9 mouse cellular contexts compared by ENCODE assay signal in genomic region chr11:73235990-73236701, GRCm38 (mm10). TPM values are rescaled to one million over a fixed set of nuclear protein-coding genes. Genes with fewer than 3 reads are reported as not detected.
A peak's percentile ranks its signal among the peaks of the same experiment; 100 is the strongest.
DNase-seq lines count a peak whose midpoint lies in the region; ATAC-seq and TF ChIP-seq lines count a peak whose summit lies in the region.
"Had no signal": no experiment of that assay in that cellular context is flagged by ENCODE, and none has a peak within 500 bp of the region (broad histone marks: within the 10 kb centered on the region; RNA-seq: fewer than 3 reads in every experiment).

No protein-coding gene starts in this region.

- peak overlapping the region; percentile 70; the same call in 1 of the 2 replicates for H3K27ac ChIP-seq in kidney, postnatal 0 days
- H3K27ac ChIP-seq in stomach, embryonic 14.5 days (ENCODE audit: low read length), result peak overlapping the region; percentile 89
- no peak overlapping the region for H3K27ac ChIP-seq in midbrain, embryonic 13.5 days
- H3K27ac ChIP-seq: liver, embryonic 14.5 days had no signal

- no peak for TF ChIP-seq CTCF in kidney, postnatal 0 days (IDR thresholded peaks at IDR 0.05; ENCODE audit: low read depth)

- H3K9me3 ChIP-seq in kidney, postnatal 0 days (replicated peaks; ENCODE audit: low read length), result no peaks in the 10 kb centered on the region
- no peaks in the 10 kb centered on the region for H3K9me3 ChIP-seq in stomach, embryonic 14.5 days (ENCODE audit: control insufficient read depth, low read depth, low read length)
- H3K9me3 ChIP-seq in midbrain, embryonic 13.5 days, result no peaks in the 10 kb centered on the region

- no peaks in the 10 kb centered on the region for H3K36me3 ChIP-seq in kidney, postnatal 0 days (ENCODE audit: insufficient read depth, low read length)
- no peaks in the 10 kb centered on the region for H3K36me3 ChIP-seq in stomach, embryonic 14.5 days (ENCODE audit: control insufficient read depth, insufficient read depth, low read length)
- H3K36me3 ChIP-seq in midbrain, embryonic 13.5 days, result no peaks in the 10 kb centered on the region

- WGBS in kidney, postnatal 0 days, result 11% methylated on average over 5 of the region's 5 CpGs
- 19% methylated on average over 5 of the region's 5 CpGs for WGBS in stomach, embryonic 14.5 days
- WGBS in midbrain, embryonic 13.5 days, result 49% methylated on average over 5 of the region's 5 CpGs

- ATAC-seq in kidney, postnatal 0 days (replicated peaks; ENCODE audit: low FRiP score, low read depth), result no peak
- ATAC-seq in stomach, embryonic 14.5 days (ENCODE audit: insufficient number of reproducible peaks, insufficient read depth, low FRiP score, low read depth), result peak; percentile 57; the same call in 1 of the 2 replicates
- ATAC-seq in CD4-positive, CD25-positive, alpha-beta regulatory T cell, adult 4 months, result no peak
- no peak for ATAC-seq in midbrain, embryonic 13.5 days

- no peaks in the 10 kb centered on the region for H3K27me3 ChIP-seq in kidney, postnatal 0 days (ENCODE audit: insufficient read depth, low read length)
- no peaks in the 10 kb centered on the region for H3K27me3 ChIP-seq in stomach, embryonic 14.5 days (ENCODE audit: control insufficient read depth, insufficient read depth, low read length)
- no peaks in the 10 kb centered on the region for H3K27me3 ChIP-seq in midbrain, embryonic 13.5 days

- H3K4me1 ChIP-seq in kidney, postnatal 0 days (replicated peaks; ENCODE audit: insufficient read depth, low read length), result no peaks in the 10 kb centered on the region
- H3K4me1 ChIP-seq in stomach, embryonic 14.5 days (ENCODE audit: control insufficient read depth, insufficient read depth, low read length), result peaks cover 13% of the 10 kb centered on the region
- no peaks in the 10 kb centered on the region for H3K4me1 ChIP-seq in midbrain, embryonic 13.5 days (replicated peaks)

- DNase-seq in 3T3-L1 (ENCODE audit: low read depth, low spot score), result peak; percentile 79
- DNase-seq in adrenal gland, adult 8-10 months, result peak; percentile 14
- DNase-seq in heart, adult 18-20 months, result peak; percentile 84 to 91
- peak; percentile 81 for DNase-seq in kidney, postnatal 0 days (ENCODE audit: low spot score)
- no peak for DNase-seq in cerebellum, postnatal 4 days (ENCODE audit: low spot score in 2 of 2)

- H3K4me2 ChIP-seq in kidney, postnatal 0 days (ENCODE audit: low read length), result no peak overlapping the region
- no peak overlapping the region for H3K4me2 ChIP-seq in stomach, embryonic 14.5 days (replicated peaks; ENCODE audit: low read depth, low read length)
- no peak overlapping the region for H3K4me2 ChIP-seq in midbrain, embryonic 13.5 days (replicated peaks)

- H3K9ac ChIP-seq in kidney, postnatal 0 days (ENCODE audit: low read depth, low read length), result no peak overlapping the region
- no peak overlapping the region for H3K9ac ChIP-seq in stomach, embryonic 14.5 days (replicated peaks; ENCODE audit: low read depth, low read length)
- H3K9ac ChIP-seq in midbrain, embryonic 13.5 days (replicated peaks), result no peak overlapping the region
- H3K9ac ChIP-seq: liver, embryonic 14.5 days had no signal

- H3K4me3 ChIP-seq in kidney, postnatal 0 days (replicated peaks; ENCODE audit: low read depth, low read length), result no peak overlapping the region
- no peak overlapping the region for H3K4me3 ChIP-seq in stomach, embryonic 14.5 days (ENCODE audit: low read depth, low read length)
- H3K4me3 ChIP-seq in midbrain, embryonic 13.5 days (replicated peaks), result no peak overlapping the region

RNA-seq across cellular contexts. Expression of gene Trpv1, which starts 2.1 kb away (rescaled TPM):
- under 1 TPM in 2 of 4 experiments, not detected in 2; 0.20 to 0.81 TPM for total RNA-seq in adrenal gland, adult 8-10 months (2022)
- not detected for total RNA-seq in heart, adult 18-20 months (2021)
- not detected in 2 replicates for polyA plus RNA-seq in kidney, postnatal 0 days (2015; fragmentation: Nextera tagmentation; extraction: Ambion mirVana)
- polyA plus RNA-seq in stomach, embryonic 14.5 days (2014; fragmentation: Nextera tagmentation; extraction: Ambion mirVana), result 0.13 TPM in 1 of 2 replicates, not detected in the other
- not detected for polyA plus RNA-seq in CD4-positive, CD25-positive, alpha-beta regulatory T cell, adult 4 months (2017; shearing (Covaris generic))
- 0.18 and 0.22 TPM in 2 replicates for polyA plus RNA-seq in midbrain, embryonic 13.5 days (2015; fragmentation: Nextera tagmentation; extraction: Ambion mirVana)
- polyA plus RNA-seq: liver, embryonic 14.5 days had no signal

RNA-seq across cellular contexts. Expression of gene Trpv3, which starts 31.0 kb away (rescaled TPM):
- under 1 TPM; 0.08 to 0.15 (median 0.14) TPM for total RNA-seq in adrenal gland, adult 8-10 months (2022)
- total RNA-seq in heart, adult 18-20 months (2021), result not detected
- 0.16 and 0.19 TPM in 2 replicates for polyA plus RNA-seq in kidney, postnatal 0 days (2015; fragmentation: Nextera tagmentation; extraction: Ambion mirVana)
- 0.12 and 0.42 TPM in 2 replicates for polyA plus RNA-seq in stomach, embryonic 14.5 days (2014; fragmentation: Nextera tagmentation; extraction: Ambion mirVana)
- polyA plus RNA-seq in CD4-positive, CD25-positive, alpha-beta regulatory T cell, adult 4 months (2017; shearing (Covaris generic)), result under 1 TPM; 0.09 to 0.16 TPM
- not detected in 2 replicates for polyA plus RNA-seq in midbrain, embryonic 13.5 days (2015; fragmentation: Nextera tagmentation; extraction: Ambion mirVana)

RNA-seq across cellular contexts. Expression of gene Shpk, which starts 36.9 kb away (rescaled TPM):
- 10 to 100 TPM; 12.0 to 19.3 (median 14.2) TPM for total RNA-seq in adrenal gland, adult 8-10 months (2022)
- total RNA-seq in heart, adult 18-20 months (2021), result 1 to 10 TPM in 1 of 2 experiments, under 1 TPM in 1; 0.92 to 1.5 TPM
- polyA plus RNA-seq in kidney, postnatal 0 days (2015; fragmentation: Nextera tagmentation; extraction: Ambion mirVana), result 3.8 and 3.9 TPM in 2 replicates
- polyA plus RNA-seq in stomach, embryonic 14.5 days (2014; fragmentation: Nextera tagmentation; extraction: Ambion mirVana), result 1.8 TPM in 2 replicates
- 1 to 10 TPM; 1.3 to 4.8 TPM for polyA plus RNA-seq in CD4-positive, CD25-positive, alpha-beta regulatory T cell, adult 4 months (2017; shearing (Covaris generic))
- polyA plus RNA-seq in midbrain, embryonic 13.5 days (2015; fragmentation: Nextera tagmentation; extraction: Ambion mirVana), result 1.7 and 1.8 TPM in 2 replicates

RNA-seq across cellular contexts. Expression of gene Ctns, which starts 37.3 kb away (rescaled TPM):
- 10 to 100 TPM; 15.3 to 26.2 (median 20.2) TPM for total RNA-seq in adrenal gland, adult 8-10 months (2022)
- 1 to 10 TPM; 10.0 TPM for total RNA-seq in heart, adult 18-20 months (2021)
- 21.7 and 22.8 TPM in 2 replicates for polyA plus RNA-seq in kidney, postnatal 0 days (2015; fragmentation: Nextera tagmentation; extraction: Ambion mirVana)
- polyA plus RNA-seq in stomach, embryonic 14.5 days (2014; fragmentation: Nextera tagmentation; extraction: Ambion mirVana), result 20.0 and 20.7 TPM in 2 replicates
- 10 to 100 TPM; 12.9 to 18.3 TPM for polyA plus RNA-seq in CD4-positive, CD25-positive, alpha-beta regulatory T cell, adult 4 months (2017; shearing (Covaris generic))
- 21.1 and 22.1 TPM in 2 replicates for polyA plus RNA-seq in midbrain, embryonic 13.5 days (2015; fragmentation: Nextera tagmentation; extraction: Ambion mirVana)

RNA-seq across cellular contexts. Expression of gene Tax1bp3, which starts 59.3 kb away (rescaled TPM):
- 100 to 1,000 TPM in 1 of 4 experiments, 10 to 100 TPM in 3; 61.0 to 105 (median 84.6) TPM for total RNA-seq in adrenal gland, adult 8-10 months (2022)
- 10 to 100 TPM; 48.7 to 53.3 TPM for total RNA-seq in heart, adult 18-20 months (2021)
- polyA plus RNA-seq in kidney, postnatal 0 days (2015; fragmentation: Nextera tagmentation; extraction: Ambion mirVana), result 227 and 237 TPM in 2 replicates
- 241 and 253 TPM in 2 replicates for polyA plus RNA-seq in stomach, embryonic 14.5 days (2014; fragmentation: Nextera tagmentation; extraction: Ambion mirVana)
- polyA plus RNA-seq in CD4-positive, CD25-positive, alpha-beta regulatory T cell, adult 4 months (2017; shearing (Covaris generic)), result 10 to 100 TPM; 27.4 to 30.8 TPM
- polyA plus RNA-seq in midbrain, embryonic 13.5 days (2015; fragmentation: Nextera tagmentation; extraction: Ambion mirVana), result 193 and 195 TPM in 2 replicates

Comparison
In these comparisons a context has a peak if more than half of its experiments do, and no peak if none do; other contexts are left out.
1. DNase-seq: peak in 3T3-L1 (single experiment), adrenal gland, adult 8-10 months (single experiment), heart, adult 18-20 months (2 of 2) and kidney, postnatal 0 days (single experiment); none in cerebellum, postnatal 4 days (0 of 2).